In genomic region chr11:115366039-115366705, GRCm38 (mm10) we compare ENCODE assay signal across 8 mouse cellular contexts. TPM values are rescaled to one million over a fixed set of nuclear protein-coding genes. Genes with fewer than 3 reads are reported as not detected.
DNase-seq lines count a peak whose midpoint lies in the region; ATAC-seq and TF ChIP-seq lines count a peak whose summit lies in the region.

No protein-coding gene starts in this region.

- H3K27me3 ChIP-seq in heart, adult 2 months (ENCODE audit: control insufficient read depth, insufficient read depth, low read length), result 0 out of 2 replicates have a peak, but pooled peaks cover 3% of the 10 kb centered on the region
- H3K27me3 ChIP-seq in E14TG2a.4 (ENCODE audit: insufficient read depth, low read length), result peaks cover 76% of the 10 kb centered on the region
- H3K27me3 ChIP-seq in forebrain, embryonic 12.5 days, result peaks cover 21% of the 10 kb centered on the region; the same call in 1 of the 2 replicates
- peaks cover 51% of the 10 kb centered on the region for H3K27me3 ChIP-seq in limb, embryonic 14.5 days (ENCODE audit: control insufficient read depth, insufficient read depth, low read length)

- no peak for TF ChIP-seq POLR2A in heart, adult 2 months (IDR thresholded peaks at IDR 0.05; ENCODE audit: insufficient read depth, low read depth, low read length)
- TF ChIP-seq POLR2A in limb, embryonic 14.5 days (IDR thresholded peaks at IDR 0.05; ENCODE audit: borderline replicate concordance, extremely low read depth, insufficient read depth, insufficient read length), result no peak

- ATAC-seq in forebrain, embryonic 12.5 days (ENCODE audit: low FRiP score), result peak; percentile 16; the same call in 1 of the 2 replicates
- ATAC-seq in limb, embryonic 14.5 days (ENCODE audit: low FRiP score, low read depth), result no peak
- ATAC-seq in megakaryocyte progenitor cell, adult 5-6 weeks (replicated peaks; ENCODE audit: poor library complexity), result no peak
- ATAC-seq in activated CD4-positive, CD25-positive, alpha-beta regulatory T cell, adult 4 months, result no peak

- peak overlapping the region; percentile 97 for H3K4me2 ChIP-seq in forebrain, embryonic 12.5 days
- H3K4me2 ChIP-seq in limb, embryonic 14.5 days (replicated peaks; ENCODE audit: low read depth, low read length, severe bottlenecking), result no peak overlapping the region

- no peaks in the 10 kb centered on the region for H3K9me3 ChIP-seq in E14TG2a.4 (ENCODE audit: low read length)
- H3K9me3 ChIP-seq in forebrain, embryonic 12.5 days, result no peaks in the 10 kb centered on the region
- no peaks in the 10 kb centered on the region for H3K9me3 ChIP-seq in limb, embryonic 14.5 days (ENCODE audit: control insufficient read depth, low read length)

- TF ChIP-seq EP300 in heart, adult 2 months (IDR thresholded peaks at IDR 0.05; ENCODE audit: insufficient read depth, low read depth, low read length), result no peak

- no peaks in the 10 kb centered on the region; the same call in 1 of the 2 replicates for H3K4me1 ChIP-seq in heart, adult 2 months (ENCODE audit: control insufficient read depth, insufficient read depth, low read length)
- H3K4me1 ChIP-seq in E14TG2a.4 (replicated peaks; ENCODE audit: low read depth, low read length), result peaks cover 17% of the 10 kb centered on the region
- H3K4me1 ChIP-seq in forebrain, embryonic 12.5 days, result peaks cover 24% of the 10 kb centered on the region
- peaks cover 7% of the 10 kb centered on the region for H3K4me1 ChIP-seq in limb, embryonic 14.5 days (ENCODE audit: control insufficient read depth, insufficient read depth, low read length)

- H3K9ac ChIP-seq in heart, adult 2 months (ENCODE audit: low read depth, low read length), result no peak overlapping the region
- H3K9ac ChIP-seq in forebrain, embryonic 12.5 days, result peak overlapping the region; percentile 78
- H3K9ac ChIP-seq in limb, embryonic 14.5 days (ENCODE audit: low read depth, low read length, severe bottlenecking), result no peak overlapping the region

- no peak for TF ChIP-seq CTCF in heart, adult 2 months (IDR thresholded peaks at IDR 0.05)
- no peak for TF ChIP-seq CTCF in E14TG2a.4 (conservative IDR thresholded peaks at IDR 0.05; ENCODE audit: low read length)

- WGBS in heart, adult 2 months, result 53% methylated on average over 7 of the region's 7 CpGs
- WGBS in forebrain, embryonic 12.5 days, result 42% methylated on average over 7 of the region's 7 CpGs
- 38% methylated on average over 7 of the region's 7 CpGs for WGBS in limb, embryonic 14.5 days

- intact Hi-C loops in heart, adult 2 months (cut with DNase I), result no loop called here

- H3K27ac ChIP-seq in heart, adult 2 months, result peak overlapping the region; percentile 20; the same call in 1 of the 2 replicates
- 0 out of 2 replicates have a peak overlapping the region, but pooled peaks have one; percentile 25 for H3K27ac ChIP-seq in forebrain, embryonic 12.5 days
- no peak overlapping the region for H3K27ac ChIP-seq in limb, embryonic 14.5 days (replicated peaks; ENCODE audit: low read depth, low read length)

- no peaks in the 10 kb centered on the region for H3K79me2 ChIP-seq in heart, adult 2 months (replicated peaks; ENCODE audit: control insufficient read depth, insufficient read depth, low read length)

- no peaks in the 10 kb centered on the region for H3K36me3 ChIP-seq in heart, adult 2 months (ENCODE audit: control insufficient read depth, insufficient read depth, low read length)
- H3K36me3 ChIP-seq in E14TG2a.4 (ENCODE audit: insufficient read depth, low read length), result no peaks in the 10 kb centered on the region
- no peaks in the 10 kb centered on the region for H3K36me3 ChIP-seq in forebrain, embryonic 12.5 days (replicated peaks)
- no peaks in the 10 kb centered on the region for H3K36me3 ChIP-seq in limb, embryonic 14.5 days (ENCODE audit: control insufficient read depth, insufficient read depth, low read length)

- no peak overlapping the region for H3K4me3 ChIP-seq in heart, adult 2 months
- H3K4me3 ChIP-seq in E14TG2a.4 (replicated peaks; ENCODE audit: low read length), result peak overlapping the region; percentile 83
- H3K4me3 ChIP-seq in forebrain, embryonic 12.5 days (replicated peaks), result peak overlapping the region; percentile 70
- 0 out of 2 replicates have a peak overlapping the region, but pooled peaks have one; percentile 42 for H3K4me3 ChIP-seq in limb, embryonic 14.5 days (replicated peaks; ENCODE audit: low read length)

- peak in 1 of 2 experiments; percentile 23 for DNase-seq in heart, adult 2 months
- DNase-seq in heart, adult 8-10 months (ENCODE audit: low spot score), result no peak
- no peak for DNase-seq in limb, embryonic 14.5 days (ENCODE audit: low spot score)
- DNase-seq in urinary bladder, adult 2 months (ENCODE audit: low spot score), result no peak

RNA-seq across cellular contexts. Expression of gene Hid1, which starts 1.4 kb away (rescaled TPM):
- total RNA-seq in heart, adult 2 months (2021), result 1 to 10 TPM; 3.0 to 5.1 TPM
- 6.1 and 7.3 TPM in 2 replicates for polyA plus RNA-seq in heart, adult 2 months (2012; rRNA removed)
- total RNA-seq in heart, adult 8-10 months (2022), result 1 to 10 TPM; 3.4 to 4.3 (median 4.1) TPM
- polyA plus RNA-seq in forebrain, embryonic 12.5 days (2016; fragmentation: Nextera tagmentation; extraction: Ambion mirVana), result 33.7 and 36.4 TPM in 2 replicates
- polyA plus RNA-seq in limb, embryonic 14.5 days (2012; rRNA removed), result 4.5 and 5.9 TPM in 2 replicates
- 2.1 and 2.3 TPM in 2 replicates for polyA plus RNA-seq in limb, embryonic 14.5 days (2014; fragmentation: Nextera tagmentation; extraction: Ambion mirVana)
- 28.4 and 30.5 TPM in 2 replicates for polyA plus RNA-seq in urinary bladder, adult 2 months (2012; rRNA removed)
- 0.52 and 0.81 TPM in 2 replicates for total RNA-seq in megakaryocyte progenitor cell, adult 5-6 weeks (2015)
- total RNA-seq in megakaryocyte progenitor cell, adult 5-6 weeks (2017), result 0.10 TPM in 1 of 2 replicates, not detected in the other
- 1 to 10 TPM; 2.6 to 3.2 TPM for polyA plus RNA-seq in activated CD4-positive, CD25-positive, alpha-beta regulatory T cell, adult 4 months (2017; shearing (Covaris generic))

RNA-seq across cellular contexts. Expression of gene Cdr2l, which starts 15.5 kb away (rescaled TPM):
- 1 to 10 TPM; 4.5 TPM for total RNA-seq in heart, adult 2 months (2021)
- 6.2 and 6.7 TPM in 2 replicates for polyA plus RNA-seq in heart, adult 2 months (2012; rRNA removed)
- 1 to 10 TPM; 4.1 to 5.3 (median 4.8) TPM for total RNA-seq in heart, adult 8-10 months (2022)
- polyA plus RNA-seq in forebrain, embryonic 12.5 days (2016; fragmentation: Nextera tagmentation; extraction: Ambion mirVana), result 28.3 and 29.6 TPM in 2 replicates
- 18.8 and 23.9 TPM in 2 replicates for polyA plus RNA-seq in limb, embryonic 14.5 days (2012; rRNA removed)
- 10.9 and 11.1 TPM in 2 replicates for polyA plus RNA-seq in limb, embryonic 14.5 days (2014; fragmentation: Nextera tagmentation; extraction: Ambion mirVana)
- polyA plus RNA-seq in urinary bladder, adult 2 months (2012; rRNA removed), result 10.8 and 11.9 TPM in 2 replicates
- 0.20 and 0.42 TPM in 2 replicates for total RNA-seq in megakaryocyte progenitor cell, adult 5-6 weeks (2015)
- total RNA-seq in megakaryocyte progenitor cell, adult 5-6 weeks (2017), result 0.08 and 0.34 TPM in 2 replicates
- under 1 TPM in 1 of 2 experiments, not detected in 1; 0.12 TPM for polyA plus RNA-seq in activated CD4-positive, CD25-positive, alpha-beta regulatory T cell, adult 4 months (2017; shearing (Covaris generic))

RNA-seq across cellular contexts. Expression of gene Otop3, which starts 31.6 kb away (rescaled TPM):
- not detected for total RNA-seq in heart, adult 2 months (2021)
- not detected in 2 replicates for polyA plus RNA-seq in heart, adult 2 months (2012; rRNA removed)
- not detected for total RNA-seq in heart, adult 8-10 months (2022)
- not detected in 2 replicates for polyA plus RNA-seq in forebrain, embryonic 12.5 days (2016; fragmentation: Nextera tagmentation; extraction: Ambion mirVana)
- polyA plus RNA-seq in limb, embryonic 14.5 days (2012; rRNA removed), result not detected in 2 replicates
- not detected in 2 replicates for polyA plus RNA-seq in limb, embryonic 14.5 days (2014; fragmentation: Nextera tagmentation; extraction: Ambion mirVana)
- not detected in 2 replicates for polyA plus RNA-seq in urinary bladder, adult 2 months (2012; rRNA removed)
- total RNA-seq in megakaryocyte progenitor cell, adult 5-6 weeks (2015), result not detected in 2 replicates
- not detected in 2 replicates for total RNA-seq in megakaryocyte progenitor cell, adult 5-6 weeks (2017)
- polyA plus RNA-seq in activated CD4-positive, CD25-positive, alpha-beta regulatory T cell, adult 4 months (2017; shearing (Covaris generic)), result under 1 TPM in 1 of 2 experiments, not detected in 1; 0.13 TPM

RNA-seq across cellular contexts. Expression of gene Mrpl58, which starts 37.4 kb away (rescaled TPM):
- 100 to 1,000 TPM; 144 to 159 TPM for total RNA-seq in heart, adult 2 months (2021)
- 82.7 and 104 TPM in 2 replicates for polyA plus RNA-seq in heart, adult 2 months (2012; rRNA removed)
- 100 to 1,000 TPM; 139 to 160 (median 146) TPM for total RNA-seq in heart, adult 8-10 months (2022)
- 222 and 232 TPM in 2 replicates for polyA plus RNA-seq in forebrain, embryonic 12.5 days (2016; fragmentation: Nextera tagmentation; extraction: Ambion mirVana)
- 76.7 and 92.2 TPM in 2 replicates for polyA plus RNA-seq in limb, embryonic 14.5 days (2012; rRNA removed)
- polyA plus RNA-seq in limb, embryonic 14.5 days (2014; fragmentation: Nextera tagmentation; extraction: Ambion mirVana), result 169 and 181 TPM in 2 replicates
- 89.3 and 89.6 TPM in 2 replicates for polyA plus RNA-seq in urinary bladder, adult 2 months (2012; rRNA removed)
- 83.4 and 98.3 TPM in 2 replicates for total RNA-seq in megakaryocyte progenitor cell, adult 5-6 weeks (2015)
- 81.1 and 96.4 TPM in 2 replicates for total RNA-seq in megakaryocyte progenitor cell, adult 5-6 weeks (2017)
- polyA plus RNA-seq in activated CD4-positive, CD25-positive, alpha-beta regulatory T cell, adult 4 months (2017; shearing (Covaris generic)), result 100 to 1,000 TPM; 206 to 214 TPM

RNA-seq across cellular contexts. Expression of gene Ush1g, which starts 44.3 kb away (rescaled TPM):
- under 1 TPM in 1 of 2 experiments, not detected in 1; 0.07 TPM for total RNA-seq in heart, adult 2 months (2021)
- polyA plus RNA-seq in heart, adult 2 months (2012; rRNA removed), result 0.10 and 0.18 TPM in 2 replicates
- total RNA-seq in heart, adult 8-10 months (2022), result under 1 TPM; 0.09 to 0.28 (median 0.25) TPM
- polyA plus RNA-seq in forebrain, embryonic 12.5 days (2016; fragmentation: Nextera tagmentation; extraction: Ambion mirVana), result not detected in 2 replicates
- polyA plus RNA-seq in limb, embryonic 14.5 days (2012; rRNA removed), result not detected in 2 replicates
- not detected in 2 replicates for polyA plus RNA-seq in limb, embryonic 14.5 days (2014; fragmentation: Nextera tagmentation; extraction: Ambion mirVana)
- not detected in 2 replicates for polyA plus RNA-seq in urinary bladder, adult 2 months (2012; rRNA removed)
- not detected in 2 replicates for total RNA-seq in megakaryocyte progenitor cell, adult 5-6 weeks (2015)
- total RNA-seq in megakaryocyte progenitor cell, adult 5-6 weeks (2017), result not detected in 2 replicates
- not detected for polyA plus RNA-seq in activated CD4-positive, CD25-positive, alpha-beta regulatory T cell, adult 4 months (2017; shearing (Covaris generic))
